Mouse (Mus musculus): Measurements from ENCODE around the gene Pdk1. TPM values are rescaled to one million over a fixed set of nuclear protein-coding genes. Genes with fewer than 3 reads are reported as not detected.

The Pdk1 gene
- 144 and 162 TPM in 2 replicates for polyA plus RNA-seq (2011; ENCODE audit: insufficient read depth, insufficient read length, low read depth, missing spikeins)

DNA sequence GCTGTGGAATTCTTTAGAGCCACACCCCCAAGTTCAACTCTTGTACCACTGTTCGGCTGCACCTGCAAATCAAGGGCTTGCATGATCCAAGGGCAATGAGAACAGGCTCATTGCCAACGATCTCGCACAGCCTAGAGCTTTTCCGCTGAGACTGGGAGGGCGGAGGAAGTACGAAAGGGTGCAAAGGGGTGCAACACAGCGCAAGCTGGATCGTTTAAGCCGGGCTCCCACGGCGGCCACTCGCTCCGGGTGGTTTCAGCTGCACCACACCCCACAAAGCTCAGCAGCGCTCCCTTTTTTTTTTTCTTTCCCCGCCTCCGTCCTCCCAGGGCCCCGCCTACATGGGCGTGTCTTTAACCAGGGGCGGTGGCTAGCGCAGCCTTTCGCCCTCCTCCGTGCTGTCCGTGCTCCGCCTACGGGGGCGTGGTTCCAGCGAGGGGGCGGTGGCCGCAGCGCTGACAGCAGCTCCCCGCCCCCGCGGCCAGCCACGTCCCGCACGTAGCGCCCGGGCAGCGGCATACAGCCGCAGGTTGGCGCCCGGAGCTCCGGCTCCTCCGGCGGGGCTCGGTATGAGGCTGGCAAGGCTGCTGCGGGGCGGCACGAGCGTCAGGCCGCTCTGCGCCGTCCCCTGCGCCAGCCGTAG lies at the start of gene Pdk1:
Pdk1 (plus strand) TSS at position 424 of the 643 bp plus-strand sequence.
- Histone ChIP-seq H3K27ac (ENCODE audit: insufficient read depth, low read length) (peak within 1 kb of the TSS; percentile 46), H3K36me3 (ENCODE audit: control insufficient read depth, insufficient read depth, low read length, poor library complexity, severe bottlenecking) (peaks cover 19% of the 10 kb centered on the region), H3K4me1 (ENCODE audit: control insufficient read depth, insufficient read depth, low read length) (no peaks in the 10 kb centered on the region), H3K4me3 (ENCODE audit: low read depth, low read length) (peak within 1 kb of the TSS; percentile 77), H3K27me3 (ENCODE audit: control insufficient read depth, insufficient read depth, low read length, poor library complexity, severe bottlenecking) (no peaks in the 10 kb centered on the region), H3K9ac (ENCODE audit: low read depth, poor library complexity, severe bottlenecking) (peak within 1 kb of the TSS; percentile 73), H3K9me3 (replicated peaks; ENCODE audit: control insufficient read depth, insufficient read depth, low read length, poor library complexity, severe bottlenecking) (no peaks in the 10 kb centered on the region)
- TF ChIP-seq CTCF (IDR thresholded peaks at IDR 0.05; ENCODE audit: low read depth, low read length): no peak
- TF ChIP-seq EP300 (IDR thresholded peaks at IDR 0.05; ENCODE audit: insufficient read depth, low read depth, low read length): peak; percentile 81
- peak; percentile 14 for TF ChIP-seq POLR2A (IDR thresholded peaks at IDR 0.05; ENCODE audit: insufficient read depth, low read length)

DNA sequence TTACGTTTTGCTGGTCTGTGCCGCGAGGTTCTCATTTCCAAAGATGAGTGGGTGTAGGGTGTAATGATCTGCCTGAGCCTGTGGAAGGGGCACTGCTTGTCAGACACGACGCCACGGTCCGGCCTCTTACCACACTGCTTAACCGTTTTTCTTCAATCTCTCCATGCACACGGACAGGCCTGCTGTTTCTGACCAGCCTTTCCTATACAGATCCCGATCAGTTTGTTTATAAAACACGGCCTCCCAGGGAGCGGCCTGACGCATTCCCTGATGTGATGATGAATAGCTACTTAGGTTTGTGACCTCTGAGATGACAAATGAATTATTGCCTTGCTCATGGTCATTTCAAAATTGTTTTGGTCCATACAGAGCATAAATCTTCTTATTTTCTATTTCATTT lies 48.9 kb upstream of the Pdk1 start:
- Histone ChIP-seq H3K36me3 (ENCODE audit: control insufficient read depth, insufficient read depth, low read length, poor library complexity, severe bottlenecking) (peaks cover 49% of the 10 kb centered on the region), H3K27ac (ENCODE audit: insufficient read depth, low read length) (no peak overlapping the region), H3K4me1 (ENCODE audit: control insufficient read depth, insufficient read depth, low read length) (no peaks in the 10 kb centered on the region), H3K27me3 (ENCODE audit: control insufficient read depth, insufficient read depth, low read length, poor library complexity, severe bottlenecking) (no peaks in the 10 kb centered on the region), H3K4me3 (ENCODE audit: low read depth, low read length) (no peak overlapping the region), H3K9me3 (replicated peaks; ENCODE audit: control insufficient read depth, insufficient read depth, low read length, poor library complexity, severe bottlenecking) (no peaks in the 10 kb centered on the region), H3K9ac (ENCODE audit: low read depth, poor library complexity, severe bottlenecking) (no peak overlapping the region)
- TF ChIP-seq POLR2A (IDR thresholded peaks at IDR 0.05; ENCODE audit: insufficient read depth, low read length) (no peak), EP300 (IDR thresholded peaks at IDR 0.05; ENCODE audit: insufficient read depth, low read depth, low read length) (no peak), CTCF (IDR thresholded peaks at IDR 0.05; ENCODE audit: low read depth, low read length) (no peak)

DNA sequence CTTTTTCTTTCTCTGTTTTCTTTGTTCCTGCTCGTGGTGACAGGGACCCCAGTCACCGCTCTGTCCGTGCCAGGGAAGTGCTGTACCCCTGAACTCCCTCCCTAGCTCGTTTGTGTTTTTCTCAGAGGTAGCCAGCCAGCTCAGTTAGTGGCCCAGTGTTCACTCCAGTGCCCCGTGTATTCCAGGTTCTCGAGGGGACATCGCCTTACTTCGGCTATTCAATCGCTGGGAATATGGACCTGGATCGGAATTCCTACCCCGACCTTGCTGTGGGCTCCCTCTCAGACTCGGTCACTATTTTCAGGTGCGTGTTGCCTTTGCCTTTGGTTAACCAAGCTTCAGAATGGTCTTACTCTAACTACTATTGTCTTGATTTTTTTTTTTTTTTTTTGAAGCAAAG lies 45.3 kb upstream of the Pdk1 start:
- Histone ChIP-seq H3K4me3 (ENCODE audit: low read depth, low read length) (no peak overlapping the region), H3K9ac (ENCODE audit: low read depth, poor library complexity, severe bottlenecking) (no peak overlapping the region), H3K27me3 (ENCODE audit: control insufficient read depth, insufficient read depth, low read length, poor library complexity, severe bottlenecking) (no peaks in the 10 kb centered on the region), H3K27ac (ENCODE audit: insufficient read depth, low read length) (no peak overlapping the region), H3K9me3 (replicated peaks; ENCODE audit: control insufficient read depth, insufficient read depth, low read length, poor library complexity, severe bottlenecking) (no peaks in the 10 kb centered on the region), H3K36me3 (ENCODE audit: control insufficient read depth, insufficient read depth, low read length, poor library complexity, severe bottlenecking) (peaks cover 34% of the 10 kb centered on the region), H3K4me1 (ENCODE audit: control insufficient read depth, insufficient read depth, low read length) (no peaks in the 10 kb centered on the region)
- TF ChIP-seq CTCF (IDR thresholded peaks at IDR 0.05; ENCODE audit: low read depth, low read length) (no peak), POLR2A (IDR thresholded peaks at IDR 0.05; ENCODE audit: insufficient read depth, low read length) (no peak)

GRCm38 (mm10) chr2:71828928-71829327 lies 44.1 kb upstream of the Pdk1 start:
- H3K27ac ChIP-seq (ENCODE audit: insufficient read depth, low read length): no peak overlapping the region
- H3K27me3 ChIP-seq (ENCODE audit: control insufficient read depth, insufficient read depth, low read length, poor library complexity, severe bottlenecking): no peaks in the 10 kb centered on the region
- H3K9ac ChIP-seq (ENCODE audit: low read depth, poor library complexity, severe bottlenecking): no peak overlapping the region
- no peaks in the 10 kb centered on the region for H3K4me1 ChIP-seq (ENCODE audit: control insufficient read depth, insufficient read depth, low read length)
- TF ChIP-seq EP300 (IDR thresholded peaks at IDR 0.05; ENCODE audit: insufficient read depth, low read depth, low read length): no peak
- no peak for TF ChIP-seq POLR2A (IDR thresholded peaks at IDR 0.05; ENCODE audit: insufficient read depth, low read length)
- TF ChIP-seq CTCF (IDR thresholded peaks at IDR 0.05; ENCODE audit: low read depth, low read length): no peak
- no peaks in the 10 kb centered on the region for H3K9me3 ChIP-seq (replicated peaks; ENCODE audit: control insufficient read depth, insufficient read depth, low read length, poor library complexity, severe bottlenecking)
- H3K4me3 ChIP-seq (ENCODE audit: low read depth, low read length): no peak overlapping the region
- H3K36me3 ChIP-seq (ENCODE audit: control insufficient read depth, insufficient read depth, low read length, poor library complexity, severe bottlenecking): peaks cover 33% of the 10 kb centered on the region

GRCm38 (mm10) chr2:71833626-71834025 lies 39.4 kb upstream of the Pdk1 start:
- Histone ChIP-seq H3K4me1 (ENCODE audit: control insufficient read depth, insufficient read depth, low read length) (no peaks in the 10 kb centered on the region), H3K9me3 (replicated peaks; ENCODE audit: control insufficient read depth, insufficient read depth, low read length, poor library complexity, severe bottlenecking) (no peaks in the 10 kb centered on the region), H3K27ac (ENCODE audit: insufficient read depth, low read length) (no peak overlapping the region), H3K4me3 (ENCODE audit: low read depth, low read length) (no peak overlapping the region), H3K36me3 (ENCODE audit: control insufficient read depth, insufficient read depth, low read length, poor library complexity, severe bottlenecking) (peaks cover 18% of the 10 kb centered on the region), H3K27me3 (ENCODE audit: control insufficient read depth, insufficient read depth, low read length, poor library complexity, severe bottlenecking) (no peaks in the 10 kb centered on the region), H3K9ac (ENCODE audit: low read depth, poor library complexity, severe bottlenecking) (no peak overlapping the region)
- TF ChIP-seq EP300 (IDR thresholded peaks at IDR 0.05; ENCODE audit: insufficient read depth, low read depth, low read length) (no peak), CTCF (IDR thresholded peaks at IDR 0.05; ENCODE audit: low read depth, low read length) (no peak), POLR2A (IDR thresholded peaks at IDR 0.05; ENCODE audit: insufficient read depth, low read length) (no peak)

DNA sequence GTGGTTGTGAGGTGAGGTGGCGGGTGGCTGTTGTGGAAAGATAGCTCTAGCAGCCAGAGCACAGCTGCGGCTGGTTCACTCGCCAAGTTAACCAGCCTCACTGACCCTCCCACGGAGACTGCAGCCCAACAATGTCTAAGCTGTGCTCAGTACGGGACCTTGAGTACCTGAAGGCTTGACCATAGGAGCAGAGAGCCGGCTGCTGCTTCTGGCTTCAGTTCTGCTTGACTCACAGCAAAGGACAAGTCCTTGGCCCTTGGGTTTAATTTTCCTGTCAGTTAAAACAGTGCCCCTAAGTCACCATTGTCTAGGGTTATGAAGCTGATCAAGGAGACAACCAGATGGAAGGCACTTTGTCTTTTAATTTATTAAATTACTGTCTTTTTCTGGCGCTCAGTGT lies 38.7 kb upstream of the Pdk1 start:
- no peaks in the 10 kb centered on the region for H3K27me3 ChIP-seq (ENCODE audit: control insufficient read depth, insufficient read depth, low read length, poor library complexity, severe bottlenecking)
- H3K36me3 ChIP-seq (ENCODE audit: control insufficient read depth, insufficient read depth, low read length, poor library complexity, severe bottlenecking): peaks cover 21% of the 10 kb centered on the region
- H3K4me3 ChIP-seq (ENCODE audit: low read depth, low read length): no peak overlapping the region
- no peak overlapping the region for H3K27ac ChIP-seq (ENCODE audit: insufficient read depth, low read length)
- TF ChIP-seq EP300 (IDR thresholded peaks at IDR 0.05; ENCODE audit: insufficient read depth, low read depth, low read length) (no peak), CTCF (IDR thresholded peaks at IDR 0.05; ENCODE audit: low read depth, low read length) (no peak), POLR2A (IDR thresholded peaks at IDR 0.05; ENCODE audit: insufficient read depth, low read length) (no peak)
- no peaks in the 10 kb centered on the region for H3K4me1 ChIP-seq (ENCODE audit: control insufficient read depth, insufficient read depth, low read length)
- no peak overlapping the region for H3K9ac ChIP-seq (ENCODE audit: low read depth, poor library complexity, severe bottlenecking)
- H3K9me3 ChIP-seq (replicated peaks; ENCODE audit: control insufficient read depth, insufficient read depth, low read length, poor library complexity, severe bottlenecking): no peaks in the 10 kb centered on the region
